Mouse (Mus musculus) liver, embryonic 14.5 days (tissue): ENCODE results near the gene Esrrg.

Experiments
- CTCF ChIP-seq: IDR thresholded peaks from 2 replicates; pipeline ENCODE4 v1.5.1; 2016; ENCODE audit warnings: antibody characterized with exemption, low read depth, control low read depth
- EP300 ChIP-seq: IDR thresholded peaks from 2 replicates; pipeline ENCODE4 v1.6.1; 2016; ENCODE audit warnings: antibody characterized with exemption, low read depth

DNA sequence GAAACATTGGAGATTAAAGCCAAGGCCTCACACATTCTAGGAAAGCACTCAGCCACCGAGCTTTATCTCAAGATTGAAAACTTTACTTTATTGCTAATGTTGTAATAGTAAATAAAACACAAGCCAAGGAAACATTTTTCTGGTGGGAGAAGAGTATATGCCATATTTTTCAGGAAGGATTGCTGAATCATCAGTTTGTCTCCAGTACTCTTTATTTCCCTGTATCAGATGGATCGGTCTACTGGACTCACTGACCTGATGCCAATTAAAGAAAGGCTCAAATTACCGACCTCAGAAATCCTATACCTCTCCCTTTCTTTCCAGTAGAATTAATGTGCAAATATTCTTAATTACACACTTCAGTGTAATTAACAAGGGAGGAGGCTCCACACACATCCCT, 4.7 kb downstream of the Esrrg start:
- no peak for TF ChIP-seq CTCF
- no peak for TF ChIP-seq EP300
